ENCODE assay signal across 22 mouse cellular contexts in the genomic region with DNA sequence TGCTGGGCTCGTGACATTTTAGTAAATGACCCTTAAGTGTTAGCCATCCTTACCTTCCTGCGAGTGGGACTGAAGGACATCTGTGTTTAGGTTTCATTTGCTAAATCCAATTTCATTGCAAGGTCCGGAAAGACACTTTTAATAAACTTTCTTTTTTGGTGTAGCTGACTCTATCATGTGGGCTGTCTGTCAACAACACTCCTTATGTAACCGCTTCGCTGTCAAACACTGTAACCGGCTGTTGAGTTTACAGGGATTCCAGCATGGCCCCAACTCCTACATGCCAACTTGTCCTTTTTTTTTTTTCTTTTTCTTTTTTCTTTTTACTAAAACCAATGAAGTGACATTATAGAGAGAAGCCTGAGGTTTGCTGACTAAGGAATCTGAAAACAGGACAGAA. TPM values are rescaled to one million over a fixed set of nuclear protein-coding genes. Genes with fewer than 3 reads are reported as not detected.
DNase-seq lines count a peak whose midpoint lies in the region; ATAC-seq and TF ChIP-seq lines count a peak whose summit lies in the region.
"Had no signal": no experiment of that assay in that cellular context is flagged by ENCODE, and none has a peak within 500 bp of the region (broad histone marks: within the 10 kb centered on the region; RNA-seq: fewer than 3 reads in every experiment).

No protein-coding gene starts in this region.

- H3K27me3 ChIP-seq in liver, embryonic 16.5 days (ENCODE audit: control insufficient read depth, insufficient read depth, low read depth, low read length), result no peaks in the 10 kb centered on the region
- H3K27me3 ChIP-seq in CH12.LX (replicated peaks), result no peaks in the 10 kb centered on the region
- no peaks in the 10 kb centered on the region for H3K27me3 ChIP-seq in forebrain, embryonic 14.5 days (replicated peaks; ENCODE audit: control insufficient read depth, insufficient read depth, low read length)
- H3K27me3 ChIP-seq: forebrain, embryonic 13.5 days; neural tube, embryonic 12.5 days had no signal

- whole genome bisulfite sequencing in liver, embryonic 16.5 days (ENCODE audit: insufficient replicate concordance), result 69% methylated on average over 6 of the region's 6 CpGs
- 80% methylated on average over 6 of the region's 6 CpGs for WGBS in forebrain, embryonic 14.5 days

- H3K4me2 ChIP-seq in liver, embryonic 16.5 days (ENCODE audit: low read depth, low read length), result peak overlapping the region; percentile 3; the same call in 1 of the 2 replicates
- H3K4me2 ChIP-seq in CH12.LX (ENCODE audit: insufficient read depth, low read depth, poor library complexity, severe bottlenecking), result peak overlapping the region; percentile 17; the same call in 1 of the 2 replicates
- no peak overlapping the region for H3K4me2 ChIP-seq in forebrain, embryonic 14.5 days (ENCODE audit: low read length)
- H3K4me2 ChIP-seq: forebrain, embryonic 13.5 days; neural tube, embryonic 12.5 days had no signal

- H3K36me3 ChIP-seq in liver, embryonic 16.5 days (ENCODE audit: control insufficient read depth, insufficient read depth), result no peaks in the 10 kb centered on the region
- no peaks in the 10 kb centered on the region for H3K36me3 ChIP-seq in CH12.LX (replicated peaks in 1 of 2; ENCODE audit: control insufficient read depth in 1 of 2, insufficient read depth in 1 of 2, low read length in 1 of 2)
- no peaks in the 10 kb centered on the region for H3K36me3 ChIP-seq in forebrain, embryonic 14.5 days (ENCODE audit: control insufficient read depth, insufficient read depth, low read length)
- H3K36me3 ChIP-seq: hindbrain, embryonic 10.5 days; neural tube, embryonic 12.5 days had no signal

- DNase-seq in heart, adult 11 months, result peak; percentile 25
- no peak for DNase-seq in heart, adult 9 months (ENCODE audit: low spot score in 2 of 2)
- DNase-seq in liver (no peak), CH12.LX (ENCODE audit: extremely low read depth) (no peak)
- peak; percentile 43 to 52 for DNase-seq in left cerebral cortex, postnatal 36 days (ENCODE audit: low spot score in 2 of 2)
- no peak for DNase-seq in forebrain, embryonic 14.5 days (ENCODE audit: low spot score)
- no peak for DNase-seq in embryo, embryonic 9.5 days (ENCODE audit: extremely low spot score)
- DNase-seq: adrenal gland, adult 2 months; heart, adult 2 months; kidney, adult 18-20 months; kidney, postnatal 10 days; thymus, adult 18-20 months had no signal

- ATAC-seq in liver, embryonic 16.5 days (ENCODE audit: low read depth), result no peak
- ATAC-seq in forebrain, embryonic 14.5 days, result no peak
- ATAC-seq: forebrain, embryonic 13.5 days had no signal

- intact Hi-C loops in left cerebral cortex, postnatal 36 days (cut with DNase I), result no loop called here

- H3K9me3 ChIP-seq in liver, embryonic 16.5 days (replicated peaks; ENCODE audit: control insufficient read depth, low read length), result no peaks in the 10 kb centered on the region
- no peaks in the 10 kb centered on the region for H3K9me3 ChIP-seq in CH12.LX (replicated peaks; ENCODE audit: low read length)
- H3K9me3 ChIP-seq in forebrain, embryonic 14.5 days (replicated peaks; ENCODE audit: control insufficient read depth, low read length), result no peaks in the 10 kb centered on the region
- H3K9me3 ChIP-seq: forebrain, embryonic 13.5 days; hindbrain, embryonic 10.5 days; neural tube, embryonic 12.5 days had no signal

- H3K4me1 ChIP-seq in liver, embryonic 16.5 days (ENCODE audit: control insufficient read depth, low read depth, low read length), result peaks cover 8% of the 10 kb centered on the region
- no peaks in the 10 kb centered on the region for H3K4me1 ChIP-seq in CH12.LX (ENCODE audit: control insufficient read depth in 1 of 2, insufficient read depth in 2 of 2)
- no peaks in the 10 kb centered on the region for H3K4me1 ChIP-seq in forebrain, embryonic 14.5 days (ENCODE audit: control insufficient read depth, insufficient read depth, low read length)
- H3K4me1 ChIP-seq: forebrain, embryonic 13.5 days; hindbrain, embryonic 10.5 days; neural tube, embryonic 12.5 days had no signal

- TF ChIP-seq CTCF in CH12.LX (conservative IDR thresholded peaks at IDR 0.05 in 1 of 2, IDR thresholded peaks at IDR 0.05 in 1 of 2; ENCODE audit: low read depth in 2 of 2, low read length in 2 of 2), result no peak

- TF ChIP-seq POLR2A in CH12.LX (IDR thresholded peaks at IDR 0.05; ENCODE audit: low read depth, low read length), result no peak

- no peaks in the 10 kb centered on the region for H3K79me2 ChIP-seq in CH12.LX (replicated peaks; ENCODE audit: control insufficient read depth, extremely low read depth, insufficient read depth, poor library complexity, severe bottlenecking)

- H3K4me3 ChIP-seq in liver, embryonic 16.5 days (ENCODE audit: low read depth, low read length), result peak overlapping the region; percentile 13
- H3K4me3 ChIP-seq in CH12.LX (replicated peaks in 1 of 3; ENCODE audit: low read depth in 2 of 3, low read length in 2 of 3, poor library complexity in 1 of 3), result no peak overlapping the region
- no peak overlapping the region for H3K4me3 ChIP-seq in forebrain, embryonic 14.5 days (ENCODE audit: low read depth, low read length)
- H3K4me3 ChIP-seq: forebrain, embryonic 13.5 days; heart, adult 2 months; hindbrain, embryonic 10.5 days; neural tube, embryonic 12.5 days had no signal

- H3K27ac ChIP-seq in liver, embryonic 16.5 days (ENCODE audit: low read length), result peak overlapping the region; percentile 39
- no peak overlapping the region for H3K27ac ChIP-seq in CH12.LX (ENCODE audit: insufficient read depth, low read depth)
- no peak overlapping the region for H3K27ac ChIP-seq in forebrain, embryonic 14.5 days (ENCODE audit: low read depth, low read length)
- H3K27ac ChIP-seq: forebrain, embryonic 13.5 days; heart, adult 2 months; hindbrain, embryonic 10.5 days; liver, embryonic 14.5 days; neural tube, embryonic 12.5 days had no signal

- no peak for TF ChIP-seq EP300 in CH12.LX (IDR thresholded peaks at IDR 0.05; ENCODE audit: low read length)

- in situ Hi-C loops in CH12.LX (cut with MboI; ENCODE audit: low pct_ligation_motif_present, low pct_unique_long_range_greater_than_20kb, low sequenced_read_pairs), result no loop called here

- H3K9ac ChIP-seq in liver, embryonic 16.5 days (ENCODE audit: low read depth, low read length), result no peak overlapping the region
- H3K9ac ChIP-seq in CH12.LX (ENCODE audit: insufficient read depth, low read depth), result no peak overlapping the region
- no peak overlapping the region for H3K9ac ChIP-seq in forebrain, embryonic 14.5 days (ENCODE audit: low read length)
- H3K9ac ChIP-seq: forebrain, embryonic 13.5 days; liver, embryonic 14.5 days; neural tube, embryonic 12.5 days had no signal

- no peak for TF ChIP-seq RAD21 in CH12.LX (IDR thresholded peaks at IDR 0.05; ENCODE audit: low read depth, low read length)

- dilution Hi-C loops in CH12.LX (cut with MboI; ENCODE audit: extremely low pct_ligation_motif_present, extremely low pct_unique_long_range_greater_than_20kb, low sequenced_read_pairs), result no loop called here

TF ChIP-seq in CH12.LX, 34 proteins besides CTCF, POLR2A, EP300 and RAD21:
- TF ChIP-seq E2F4 (IDR thresholded peaks at IDR 0.05; ENCODE audit: insufficient replicate concordance, low read depth, low read length) (no peak), MAFK (IDR thresholded peaks at IDR 0.05; ENCODE audit: insufficient replicate concordance, low read length) (no peak), MAZ (IDR thresholded peaks at IDR 0.05; ENCODE audit: low read depth, low read length) (no peak), ZNF384 (IDR thresholded peaks at IDR 0.05; ENCODE audit: low read depth, low read length) (no peak), TBP (conservative IDR thresholded peaks at IDR 0.05; ENCODE audit: low read depth, low read length) (no peak), BHLHE40 (IDR thresholded peaks at IDR 0.05; ENCODE audit: low read depth, low read length) (no peak), CHD1 (IDR thresholded peaks at IDR 0.05; ENCODE audit: low read depth, low read length) (no peak), JUND (conservative IDR thresholded peaks at IDR 0.05; ENCODE audit: low read depth, low read length) (no peak), HCFC1 (IDR thresholded peaks at IDR 0.05; ENCODE audit: low read depth, low read length) (no peak), TCF12 (IDR thresholded peaks at IDR 0.05; ENCODE audit: low read depth, low read length) (no peak), POLR2AphosphoS2 (IDR thresholded peaks at IDR 0.05; ENCODE audit: low read depth, low read length) (no peak), GABPA (IDR thresholded peaks at IDR 0.05; ENCODE audit: insufficient replicate concordance, low read depth, low read length) (no peak), RCOR1 (conservative IDR thresholded peaks at IDR 0.05; ENCODE audit: low read depth, low read length) (no peak), MEF2A (IDR thresholded peaks at IDR 0.05; ENCODE audit: borderline replicate concordance, low read depth, low read length) (no peak), PAX5 (IDR thresholded peaks at IDR 0.05; ENCODE audit: low read length) (no peak), ZMIZ1 (IDR thresholded peaks at IDR 0.05; ENCODE audit: low read depth, low read length) (no peak), IRF4 (IDR thresholded peaks at IDR 0.05; ENCODE audit: low read depth, low read length) (no peak), NELFE (IDR thresholded peaks at IDR 0.05; ENCODE audit: low read depth, low read length) (no peak)

RNA-seq across cellular contexts. Expression of gene Dnase2b, which starts 17.0 kb away (rescaled TPM):
- polyA plus RNA-seq in liver, embryonic 16.5 days (2015; fragmentation: Nextera tagmentation; extraction: Ambion mirVana), result 4.4 and 4.8 TPM in 2 replicates
- total RNA-seq in CH12.LX (2012; rRNA removed) (not detected in 2 replicates), CH12.LX (2014; rRNA removed) (not detected in 2 replicates)
- polyA plus RNA-seq in CH12.LX (2012; ENCODE audit: insufficient read length, low read depth), result not detected in 2 replicates
- not detected for total RNA-seq in left cerebral cortex, postnatal 36 days (2021)
- polyA plus RNA-seq in forebrain, embryonic 14.5 days (2014; fragmentation: Nextera tagmentation; extraction: Ambion mirVana), result not detected in 2 replicates
- total RNA-seq: adrenal gland, adult 2 months; heart, adult 2 months; left cerebral cortex, postnatal 25 days had no signal
- polyA plus RNA-seq: adrenal gland, adult 2 months; forebrain, embryonic 13.5 days; heart, adult 2 months; heart, embryonic 16.5 days; hindbrain, embryonic 10.5 days; neural tube, embryonic 12.5 days; urinary bladder, adult 2 months had no signal

RNA-seq across cellular contexts. Expression of gene Uox, which starts 28.2 kb away (rescaled TPM):
- 97.0 and 121 TPM in 2 replicates for polyA plus RNA-seq in liver, embryonic 16.5 days (2015; fragmentation: Nextera tagmentation; extraction: Ambion mirVana)
- total RNA-seq in CH12.LX (2012; rRNA removed), result not detected in 2 replicates
- total RNA-seq in CH12.LX (2014; rRNA removed), result not detected in 2 replicates
- polyA plus RNA-seq in CH12.LX (2012; ENCODE audit: insufficient read length, low read depth), result not detected in 2 replicates
- total RNA-seq in left cerebral cortex, postnatal 36 days (2021), result under 1 TPM; 0.36 to 0.52 TPM
- not detected in 2 replicates for polyA plus RNA-seq in forebrain, embryonic 14.5 days (2014; fragmentation: Nextera tagmentation; extraction: Ambion mirVana)
- total RNA-seq: heart, adult 2 months; monocyte, adult 5-6 weeks had no signal
- polyA plus RNA-seq: adrenal gland, adult 2 months; forebrain, embryonic 13.5 days; heart, adult 2 months; hindbrain, embryonic 10.5 days; neural tube, embryonic 12.5 days; urinary bladder, adult 2 months had no signal

RNA-seq across cellular contexts. Expression of gene 4930503B20Rik, which starts 52.7 kb away (rescaled TPM):
- not detected in 2 replicates for polyA plus RNA-seq in liver, embryonic 16.5 days (2015; fragmentation: Nextera tagmentation; extraction: Ambion mirVana)
- total RNA-seq in CH12.LX (2012; rRNA removed) (not detected in 2 replicates), CH12.LX (2014; rRNA removed) (not detected in 2 replicates)
- not detected in 2 replicates for polyA plus RNA-seq in CH12.LX (2012; ENCODE audit: insufficient read length, low read depth)
- total RNA-seq in left cerebral cortex, postnatal 36 days (2021), result not detected
- not detected in 2 replicates for polyA plus RNA-seq in forebrain, embryonic 14.5 days (2014; fragmentation: Nextera tagmentation; extraction: Ambion mirVana)
- total RNA-seq: adrenal gland, adult 2 months; gastrocnemius, adult 8-10 months; heart, adult 2 months had no signal
- polyA plus RNA-seq: adrenal gland, adult 2 months; forebrain, embryonic 13.5 days; hindbrain, embryonic 10.5 days; liver, embryonic 14.5 days; neural tube, embryonic 12.5 days had no signal

Comparison
In these comparisons a context has a peak if more than half of its experiments do, and no peak if none do; other contexts are left out.
1. DNase-seq: peak in heart, adult 11 months (single experiment) and left cerebral cortex, postnatal 36 days (2 of 2); none in heart, adult 9 months (0 of 2), liver (single experiment), CH12.LX (single experiment), forebrain, embryonic 14.5 days (single experiment) and embryo, embryonic 9.5 days (single experiment).
2. RNA of gene Uox, which starts 28.2 kb away (polyA plus RNA-seq): 97.0 to 121 TPM in liver, embryonic 16.5 days; not detected in forebrain, embryonic 14.5 days and not detected in CH12.LX; every median in the first group is over 10 times any median in the second.